Mouse (Mus musculus) adrenal gland, adult 18-20 months (tissue): ENCODE results near the gene Thnsl2. TPM values are rescaled to one million over a fixed set of nuclear protein-coding genes. Genes with fewer than 3 reads are reported as not detected.

Source experiments
- DNase-seq, 2 experiments: peaks; one replicate each; pipeline ENCODE4 v3.0.0; 2021 to 2022; ENCODE audit warnings: low spot score in 2 of 2
- total RNA-seq, 2 experiments: library from RNA; stranded (reverse); gene quantifications; 1 replicate in 1 of 2; 2 replicates in 1 of 2; pipeline ENCODE4 v1.2.3; 2021

Gene Thnsl2
- total RNA-seq, 2 experiments from 2014 or later, result 16.6 to 17.3 TPM

DNA sequence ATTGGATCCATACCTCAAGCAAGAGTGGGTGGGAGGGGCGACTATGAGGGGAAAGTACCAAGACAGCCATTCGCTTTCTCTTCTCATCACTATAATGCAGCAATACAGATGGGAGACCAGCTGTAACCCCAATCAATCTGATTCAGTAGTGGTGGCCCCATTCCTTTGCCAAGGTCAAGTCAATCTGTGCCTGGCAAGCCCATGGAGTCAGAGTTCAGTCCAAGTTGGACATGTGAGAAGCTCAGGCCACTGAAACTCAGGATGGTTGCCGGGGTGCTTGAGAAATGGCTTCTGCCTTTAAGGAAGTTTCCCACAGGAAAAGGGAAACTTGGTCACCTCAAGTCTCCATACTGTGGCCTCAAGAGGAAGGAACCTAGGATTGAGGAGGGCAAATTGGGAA is 9.2 kb downstream of the Thnsl2 start:
- no peak for DNase-seq

DNA sequence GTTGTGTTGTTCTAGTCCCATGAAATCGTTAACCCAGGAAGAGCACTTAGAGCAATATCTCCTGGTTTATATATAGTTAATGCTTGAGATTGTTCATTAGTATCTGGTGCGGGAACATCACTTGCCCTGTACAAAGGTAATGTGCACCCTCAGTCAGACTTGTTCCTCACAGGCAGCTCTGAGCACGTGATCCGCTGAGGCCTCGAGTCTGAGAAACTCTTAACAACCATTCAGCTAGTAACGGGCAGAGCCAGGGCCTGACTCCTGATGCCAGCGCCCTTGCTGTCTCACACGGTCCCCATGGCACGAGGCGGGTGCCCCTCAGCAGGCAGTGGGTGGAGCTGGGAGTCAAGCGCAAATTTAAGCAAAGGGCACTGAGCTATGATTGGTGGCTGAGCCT is 10.7 kb downstream of the Thnsl2 start:
- no peak for DNase-seq

DNA sequence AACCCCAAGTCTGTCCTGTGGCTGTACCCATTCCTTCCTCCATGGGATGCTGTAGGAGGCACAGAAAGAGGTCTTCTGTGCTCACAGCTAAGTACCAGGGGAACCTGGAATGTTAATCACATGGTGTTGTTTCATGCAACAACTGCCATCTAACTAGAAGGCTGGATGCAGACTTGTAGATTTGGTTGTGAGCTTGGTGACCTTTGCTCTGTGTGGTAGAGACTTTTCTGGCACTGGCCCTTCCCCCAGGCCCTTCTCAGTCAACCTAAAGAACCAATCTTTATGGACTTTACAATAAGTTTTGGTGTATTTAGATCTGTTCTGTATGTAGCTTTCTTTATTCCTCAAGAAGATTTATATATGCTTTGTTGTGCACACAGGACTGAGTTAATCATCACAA is 13.2 kb downstream of the Thnsl2 start:
- no peak for DNase-seq

DNA sequence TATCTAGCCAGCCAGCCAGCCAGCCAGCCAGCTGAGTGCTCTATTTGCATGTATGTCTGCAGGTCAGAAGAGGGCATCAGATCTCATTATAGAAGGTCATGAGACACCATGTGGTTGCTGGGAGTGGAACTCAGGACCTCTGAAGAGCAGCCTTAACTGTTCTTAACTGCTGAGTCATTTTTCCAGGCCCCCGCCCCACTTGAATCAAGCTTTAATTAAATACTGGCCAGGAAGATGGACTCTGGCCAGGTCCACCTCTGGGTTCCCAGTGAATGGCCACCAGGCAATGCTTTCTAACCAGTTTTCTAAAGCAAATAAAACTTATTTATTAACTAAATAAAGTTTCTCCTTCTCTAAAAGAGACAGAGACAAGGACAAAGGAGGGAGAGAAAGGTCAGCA is 14.0 kb downstream of the Thnsl2 start:
- no peak for DNase-seq

DNA sequence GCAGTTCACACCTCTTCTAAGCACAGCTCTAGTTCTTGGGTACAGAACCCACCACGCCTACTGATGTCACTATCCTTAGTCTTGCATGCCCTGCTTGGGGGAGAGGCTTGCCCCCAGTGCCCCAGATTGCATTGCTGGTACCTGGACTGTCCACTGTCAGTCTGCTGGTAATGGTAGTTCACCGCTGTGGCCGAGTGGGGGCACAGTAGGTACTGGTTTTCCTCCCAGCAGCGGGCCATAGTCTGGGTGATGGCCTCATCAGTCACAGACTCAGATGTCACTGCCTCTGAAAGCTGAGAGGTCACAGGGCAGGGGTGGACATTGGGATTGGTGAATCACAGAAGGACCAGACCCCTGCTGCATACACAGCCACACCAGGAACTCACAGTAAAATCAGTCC is 15.2 kb downstream of the Thnsl2 start:
- DNase-seq, result no peak

DNA sequence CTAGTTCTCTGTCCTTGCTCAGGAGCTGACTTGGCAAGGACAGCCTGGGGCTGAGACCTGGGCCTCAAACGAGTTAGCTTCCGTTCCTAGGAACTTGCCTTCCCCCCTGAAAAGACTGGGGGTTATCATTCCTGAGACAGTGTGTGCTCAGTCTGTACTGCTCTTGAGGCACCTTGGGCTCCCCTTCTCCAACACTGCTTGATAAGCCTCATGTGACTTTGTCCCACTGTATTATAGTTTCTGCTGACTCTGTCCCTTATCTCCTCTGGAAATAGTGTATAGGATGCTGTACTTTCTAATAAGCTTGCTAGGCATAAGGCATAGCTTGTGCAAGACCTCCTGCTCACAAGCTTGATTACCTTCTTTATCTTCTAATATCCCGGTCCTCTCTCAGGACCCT is 17.9 kb downstream of the Thnsl2 start:
- no peak for DNase-seq

DNA sequence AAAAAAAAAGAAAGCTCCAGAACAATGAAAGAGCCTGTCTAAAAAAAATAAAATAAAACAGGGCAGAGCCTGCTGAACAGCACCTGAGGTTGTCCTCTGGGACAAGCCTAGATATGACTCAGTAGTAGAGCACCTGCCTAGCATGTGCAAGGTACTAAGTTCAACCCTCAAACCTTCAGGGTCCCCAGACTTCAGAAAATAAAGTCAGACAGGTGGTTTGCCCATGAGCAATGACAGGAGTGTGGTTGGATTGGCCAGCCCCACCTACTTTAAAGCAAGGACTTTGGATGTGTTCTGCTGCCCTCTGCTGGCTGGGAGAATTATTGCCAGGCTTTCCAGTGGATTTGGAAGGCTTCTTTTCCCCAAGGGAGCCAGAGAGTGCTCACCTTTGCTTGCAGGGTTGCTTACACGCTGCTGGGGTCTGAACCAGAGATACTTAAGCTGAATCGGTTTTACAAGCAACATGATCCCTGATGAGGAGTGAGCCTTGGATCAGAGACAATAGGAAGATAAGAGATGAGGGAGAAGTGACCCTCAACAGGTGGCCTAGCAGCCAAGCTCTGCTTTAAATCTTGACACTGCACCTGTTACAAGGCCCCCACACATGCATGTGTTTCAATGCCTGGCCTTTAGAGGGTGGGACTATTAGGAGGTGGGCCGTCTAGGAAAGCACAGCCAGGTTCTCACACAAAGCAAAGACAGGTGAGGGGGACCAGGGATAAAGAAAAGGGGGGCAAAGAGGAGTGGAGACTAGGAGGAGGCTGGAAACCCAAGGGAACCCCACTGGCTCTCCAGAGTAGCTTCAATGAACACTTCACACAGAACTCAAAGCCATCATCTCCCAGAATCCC is 19.0 kb downstream of the Thnsl2 start:
- DNase-seq, result peak; percentile 75 to 76

- no peak for DNase-seq
Measured at GRCm38 (mm10) chr6:71119577-71120254, 24.5 kb downstream of the Thnsl2 start.

DNA sequence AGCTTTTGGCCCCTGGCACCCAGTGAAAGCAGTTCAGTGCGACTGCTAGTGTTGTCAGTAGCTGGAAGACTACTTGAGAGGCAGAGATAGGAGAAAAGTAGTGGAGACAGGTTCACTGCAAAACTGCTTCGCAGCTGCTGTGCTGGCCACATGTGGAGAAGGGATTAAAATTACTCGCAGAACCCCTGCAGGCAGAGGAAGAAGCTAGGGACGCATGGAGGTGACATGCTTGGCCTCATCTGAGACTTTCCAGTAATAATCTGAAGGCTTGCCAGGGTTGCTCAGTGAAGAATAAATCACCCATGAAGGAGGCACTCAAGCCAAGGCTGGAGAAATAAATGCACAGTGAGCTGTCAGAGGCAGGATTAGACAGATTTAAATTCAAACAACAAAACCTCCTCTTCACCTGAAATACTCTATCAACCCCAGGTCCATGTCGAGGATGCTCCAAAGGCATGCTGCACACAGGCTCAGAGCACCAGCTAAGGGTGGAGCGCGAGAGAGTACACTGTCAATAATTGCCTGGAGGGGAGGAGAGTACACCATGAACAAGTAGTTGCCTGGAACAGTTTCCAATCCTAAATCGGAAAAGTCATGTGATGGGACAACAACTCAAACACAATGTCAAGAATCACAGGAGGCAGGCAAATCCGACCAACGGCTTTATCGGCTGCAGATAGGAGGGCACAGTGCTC is 32.7 kb downstream of the Thnsl2 start:
- peak in 1 of 2 experiments; percentile 7 for DNase-seq

GRCm38 (mm10) chr6:71106170-71106945 is 37.9 kb downstream of the Thnsl2 start:
- no peak for DNase-seq

DNA sequence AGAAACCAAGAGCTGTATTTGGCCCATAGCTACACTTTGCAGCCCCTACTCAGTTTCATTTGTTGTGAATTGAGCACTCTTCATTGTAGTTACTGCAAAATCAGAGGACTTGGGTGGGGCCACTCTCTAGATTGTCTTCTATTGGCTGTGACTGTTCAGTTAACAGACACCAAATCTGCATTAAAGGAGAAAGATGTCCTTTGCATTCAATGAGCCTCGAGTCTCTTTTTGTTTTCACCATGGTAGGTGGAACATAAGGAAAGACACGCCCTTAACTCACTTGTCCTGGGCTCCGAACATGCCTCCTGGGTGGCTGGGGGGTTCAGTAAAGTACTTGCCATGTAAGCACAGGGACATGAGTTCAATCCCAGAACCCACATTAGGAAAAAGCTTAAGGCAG is 48.1 kb downstream of the Thnsl2 start:
- no peak for DNase-seq

GRCm38 (mm10) chr6:71094693-71095092 is 49.5 kb downstream of the Thnsl2 start:
- DNase-seq, result no peak

DNA sequence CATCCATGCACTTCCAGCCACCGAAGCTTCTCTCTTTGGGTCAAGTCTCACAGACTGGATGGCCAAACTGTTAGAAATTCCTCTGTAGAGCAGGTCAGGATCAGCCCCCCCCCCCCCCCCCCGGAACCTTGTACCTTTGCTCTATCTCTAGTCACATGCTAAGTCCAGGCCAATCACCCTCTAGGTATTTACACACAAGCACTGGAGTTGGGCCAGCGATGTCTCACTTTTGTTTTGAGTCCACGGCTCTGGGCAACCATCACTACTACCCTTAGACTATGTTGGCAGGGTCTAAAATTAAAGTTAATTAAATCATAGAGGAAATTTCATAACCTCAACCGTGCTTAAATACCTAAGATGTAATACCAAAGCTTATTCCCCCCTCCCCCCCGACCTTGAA is 50.6 kb downstream of the Thnsl2 start:
- DNase-seq, result no peak

DNA sequence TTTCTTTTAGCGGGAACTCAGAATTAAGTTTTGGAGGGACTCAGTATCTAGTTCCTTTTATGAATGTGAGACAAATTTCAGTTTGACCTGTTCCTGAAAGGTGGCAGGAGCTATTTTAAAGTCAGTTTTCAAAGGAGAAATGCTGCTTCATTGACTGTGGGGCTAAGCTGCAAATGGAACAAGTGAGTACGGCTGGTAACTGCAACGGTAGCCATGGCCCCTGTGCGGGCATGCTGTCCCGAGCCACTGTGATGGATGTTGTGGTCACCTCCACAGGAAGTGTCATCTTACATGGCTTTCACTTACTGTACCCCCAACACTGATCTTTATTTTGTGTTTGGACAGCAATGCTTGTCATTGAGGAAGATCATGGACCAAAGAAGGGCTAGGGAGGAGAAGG is 53.8 kb downstream of the Thnsl2 start:
- no peak for DNase-seq

GRCm38 (mm10) chr6:71089735-71090134 is 54.5 kb downstream of the Thnsl2 start:
- no peak for DNase-seq

GRCm38 (mm10) chr6:71088992-71089391 is 55.2 kb downstream of the Thnsl2 start:
- no peak for DNase-seq

- DNase-seq, result no peak
Measured at GRCm38 (mm10) chr6:71083441-71083840, 60.8 kb downstream of the Thnsl2 start.

DNA sequence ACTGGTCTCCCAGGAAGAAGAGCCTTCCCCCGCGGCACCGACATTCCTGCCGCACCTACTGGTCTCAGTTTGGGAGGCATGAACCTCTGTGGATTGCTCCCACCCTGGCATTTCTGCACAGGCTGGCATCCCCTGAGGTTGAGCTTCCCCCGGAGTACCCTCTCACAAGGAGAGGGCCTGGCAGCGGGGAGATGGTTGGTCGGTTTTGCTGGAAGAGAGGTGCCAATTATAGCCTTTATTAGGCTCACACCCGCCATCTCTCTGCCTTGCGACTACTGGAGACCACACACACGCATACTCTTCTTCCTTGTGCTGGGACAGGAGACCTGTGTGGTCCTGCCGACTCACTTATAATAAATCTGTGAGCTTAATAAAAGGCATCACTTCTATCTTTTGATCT is 62.2 kb downstream of the Thnsl2 start:
- DNase-seq, result no peak

GRCm38 (mm10) chr6:71081230-71081629 is 63.0 kb downstream of the Thnsl2 start:
- no peak for DNase-seq
